Mouse (Mus musculus): Measurements from ENCODE around the gene Sat2. TPM values are rescaled to one million over a fixed set of nuclear protein-coding genes. Genes with fewer than 3 reads are reported as not detected.
"Not testable (repeated sequence)": the region's sequence is repeated elsewhere in the genome, so short reads cannot be mapped to it uniquely, and the experiment has no call there.

The Sat2 gene
- polyA plus RNA-seq, 1 experiment from 2014 or later: 17.4 TPM

DNA sequence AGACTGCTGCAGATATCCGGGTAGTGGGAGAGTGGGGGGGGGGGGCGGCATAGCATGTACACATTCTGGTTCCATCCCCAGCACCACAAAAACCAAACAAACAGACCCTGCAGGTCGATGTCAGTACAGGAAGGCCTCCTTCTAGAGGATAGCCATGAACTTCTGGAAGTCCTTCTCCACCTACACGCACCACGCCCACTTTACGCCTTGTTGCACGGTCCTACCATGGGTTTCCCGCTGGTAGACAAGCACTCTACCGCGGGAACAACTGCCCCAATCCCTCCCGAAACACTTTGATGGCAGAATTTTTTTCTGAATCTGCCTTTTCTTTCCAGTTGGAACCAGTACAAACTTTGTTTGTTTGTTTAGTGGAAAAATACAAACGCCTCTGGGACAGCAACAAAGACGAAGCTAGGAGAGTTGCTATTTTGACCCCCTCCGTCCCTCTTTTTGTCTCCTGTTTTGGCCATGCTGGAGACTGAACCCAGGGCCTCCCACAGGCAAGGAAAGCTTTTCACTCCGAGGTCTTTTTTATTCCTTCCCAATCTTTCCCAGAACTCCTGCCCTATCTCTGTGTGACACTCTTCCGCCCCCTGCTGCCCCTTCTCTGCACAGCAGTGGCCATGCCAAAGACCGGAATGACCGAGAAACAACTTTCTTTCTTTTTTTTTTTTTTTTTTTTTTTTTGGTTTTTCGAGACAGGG lies 8.1 kb upstream of the Sat2 start:
- Histone ChIP-seq H3K27me3 (replicated peaks) (0 out of 2 replicates have a peak, but pooled peaks cover 11% of the 10 kb centered on the region), H3K4me2 (peak overlapping the region; percentile 56), H3K4me3 (peak overlapping the region; percentile 14; the same call in 1 of the 2 replicates), H3K4me1 (replicated peaks) (peaks cover 11% of the 10 kb centered on the region), H3K27ac (ENCODE audit: poor library complexity, severe bottlenecking) (no peak overlapping the region), H3K36me3 (no peaks in the 10 kb centered on the region), H3K9me3 (replicated peaks) (no peaks in the 10 kb centered on the region), H3K9ac (peak overlapping the region; percentile 23; the same call in 1 of the 2 replicates)
- WGBS: 10% methylated on average over 19 of the region's 19 CpGs
- peak; percentile 48; the same call in 1 of the 2 replicates for ATAC-seq (ENCODE audit: insufficient number of reproducible peaks, low FRiP score)

GRCm38 (mm10) chr11:69614257-69614588 lies 7.6 kb upstream of the Sat2 start:
- 0 out of 2 replicates have a peak overlapping the region, but pooled peaks have one; percentile 14 for H3K4me3 ChIP-seq
- WGBS: 47% methylated on average over 11 of the region's 11 CpGs

GRCm38 (mm10) chr11:69616781-69617180 lies 5.0 kb upstream of the Sat2 start:
- H3K4me1 ChIP-seq (replicated peaks): peaks cover 18% of the 10 kb centered on the region
- no peak overlapping the region for H3K4me2 ChIP-seq
- H3K36me3 ChIP-seq: no peaks in the 10 kb centered on the region
- no peak for ATAC-seq (ENCODE audit: insufficient number of reproducible peaks, low FRiP score)
- H3K9ac ChIP-seq: peak overlapping the region; percentile 38; the same call in 1 of the 2 replicates
- no peak overlapping the region for H3K27ac ChIP-seq (ENCODE audit: poor library complexity, severe bottlenecking)
- H3K9me3 ChIP-seq (replicated peaks): no peaks in the 10 kb centered on the region
- no peak overlapping the region for H3K4me3 ChIP-seq
- WGBS: 40% methylated on average over 10 of the region's 10 CpGs
- H3K27me3 ChIP-seq (replicated peaks): 0 out of 2 replicates have a peak, but pooled peaks cover 11% of the 10 kb centered on the region

More at GRCm38 (mm10) chr11:69614257-69614588, 7.6 kb upstream of the Sat2 start:
- Histone ChIP-seq H3K4me1 (replicated peaks) (peaks cover 11% of the 10 kb centered on the region), H3K27me3 (replicated peaks) (0 out of 2 replicates have a peak, but pooled peaks cover 11% of the 10 kb centered on the region), H3K4me2 (peak overlapping the region; percentile 56)
- H3K9ac ChIP-seq; H3K27ac ChIP-seq (ENCODE audit: poor library complexity, severe bottlenecking); H3K36me3 ChIP-seq; H3K9me3 ChIP-seq (replicated peaks); ATAC-seq (ENCODE audit: insufficient number of reproducible peaks, low FRiP score): not testable (repeated sequence)

DNA sequence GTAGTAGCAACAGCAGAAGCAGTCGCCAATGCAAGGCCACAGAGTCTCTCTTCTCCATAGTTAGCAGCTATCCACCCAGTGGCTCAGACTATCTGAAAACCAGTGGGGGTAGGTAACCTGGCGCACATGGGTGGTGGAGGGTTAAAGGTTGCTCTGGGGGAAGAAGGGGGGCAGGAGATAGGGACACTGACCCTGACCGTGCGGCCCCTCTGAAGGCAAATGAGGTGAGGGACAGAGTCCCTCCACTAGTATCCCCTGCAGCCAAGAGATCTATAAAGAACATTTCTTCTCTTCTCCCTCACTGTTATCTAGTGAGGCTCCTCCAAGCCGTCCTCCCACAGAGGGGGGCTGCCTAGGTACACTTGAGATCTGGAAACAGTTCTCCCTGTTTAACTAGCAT lies 4.0 kb upstream of the Sat2 start, which contains the start of gene Shbg:
Shbg (minus strand) TSS at position 101 of the 400 bp plus-strand sequence.
- Histone ChIP-seq H3K4me2 (no peak within 1 kb of the TSS), H3K9me3 (replicated peaks) (no peaks in the 10 kb centered on the region), H3K4me3 (no peak within 1 kb of the TSS), H3K27me3 (replicated peaks) (0 out of 2 replicates have a peak, but pooled peaks cover 11% of the 10 kb centered on the region), H3K36me3 (no peaks in the 10 kb centered on the region), H3K4me1 (replicated peaks) (peaks cover 23% of the 10 kb centered on the region), H3K9ac (peak within 1 kb of the TSS; percentile 38; the same call in 1 of the 2 replicates), H3K27ac (ENCODE audit: poor library complexity, severe bottlenecking) (no peak within 1 kb of the TSS)
- WGBS: 52% methylated on average over 5 of the region's 5 CpGs
- ATAC-seq (ENCODE audit: insufficient number of reproducible peaks, low FRiP score): no peak

DNA sequence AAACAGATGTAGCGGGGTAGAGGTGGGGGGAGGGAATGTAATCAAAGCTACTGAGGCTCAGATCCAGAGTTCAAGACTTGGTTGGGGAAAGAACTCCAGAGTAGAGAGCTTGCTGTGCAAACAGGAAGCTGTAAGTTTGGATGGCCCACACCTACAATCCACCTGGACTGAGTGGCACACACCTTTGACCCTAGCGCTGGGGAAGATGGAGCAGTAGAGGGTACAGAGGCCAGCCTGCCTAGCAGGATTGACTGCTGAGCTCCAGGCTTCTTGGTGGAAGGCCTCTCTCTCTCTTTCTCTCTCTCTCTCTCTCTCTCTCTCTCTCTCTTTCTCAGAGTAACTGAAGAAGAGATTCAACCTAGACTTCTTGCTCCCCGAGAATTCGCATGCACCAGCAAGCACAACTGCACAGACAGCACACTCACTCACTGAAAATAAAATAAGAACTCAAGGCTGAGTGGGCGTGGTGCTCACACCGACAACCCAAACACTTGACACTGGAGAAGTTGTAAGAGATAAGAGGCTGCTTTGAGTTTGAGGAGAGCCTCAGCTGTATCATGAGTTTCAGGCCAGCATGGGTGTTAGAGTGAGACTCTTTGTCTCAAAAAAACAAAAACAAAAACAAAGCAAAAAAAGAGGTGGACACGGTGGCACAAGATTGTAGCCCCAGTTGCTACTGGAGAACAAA lies 1.3 kb upstream of the Sat2 start:
- Histone ChIP-seq H3K4me1 (replicated peaks) (peaks cover 17% of the 10 kb centered on the region), H3K27me3 (replicated peaks) (0 out of 2 replicates have a peak, but pooled peaks cover 9% of the 10 kb centered on the region), H3K36me3 (no peaks in the 10 kb centered on the region), H3K9ac (no peak overlapping the region), H3K27ac (ENCODE audit: poor library complexity, severe bottlenecking) (no peak overlapping the region), H3K4me2 (no peak overlapping the region), H3K9me3 (replicated peaks) (no peaks in the 10 kb centered on the region), H3K4me3 (no peak overlapping the region)
- 56% methylated on average over 7 of the region's 7 CpGs for WGBS
- peak; percentile 43; the same call in 1 of the 2 replicates for ATAC-seq (ENCODE audit: insufficient number of reproducible peaks, low FRiP score)

DNA sequence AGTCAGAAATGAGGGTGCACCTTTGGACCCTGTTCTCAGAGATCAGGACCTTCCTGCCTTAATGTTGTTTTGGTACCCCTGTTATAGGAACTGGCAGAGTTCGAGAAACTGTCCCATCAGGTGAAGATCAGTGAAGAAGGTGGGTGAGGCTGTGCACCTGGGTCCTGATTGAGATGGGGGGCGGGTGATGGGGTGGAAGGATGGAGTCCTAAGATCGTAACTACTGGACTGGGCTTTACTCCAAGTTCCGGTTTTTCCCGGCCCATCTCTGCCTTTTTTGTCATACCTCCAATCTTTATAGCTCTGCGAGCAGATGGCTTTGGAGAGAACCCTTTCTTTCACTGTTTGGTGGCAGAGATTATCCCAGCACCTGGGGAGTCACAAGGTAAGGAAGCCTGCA lies 582 bp downstream of the Sat2 start:
- no peaks in the 10 kb centered on the region for H3K36me3 ChIP-seq
- H3K9me3 ChIP-seq (replicated peaks): no peaks in the 10 kb centered on the region
- 37% methylated on average over 6 of the region's 6 CpGs for WGBS
- H3K27me3 ChIP-seq (replicated peaks): 0 out of 2 replicates have a peak, but pooled peaks cover 5% of the 10 kb centered on the region
- no peak; the same call in 1 of the 2 replicates for ATAC-seq (ENCODE audit: insufficient number of reproducible peaks, low FRiP score)
- H3K4me3 ChIP-seq: peak overlapping the region; percentile 64
- peak overlapping the region; percentile 81 for H3K9ac ChIP-seq
- H3K4me1 ChIP-seq (replicated peaks): peaks cover 17% of the 10 kb centered on the region
- peak overlapping the region; percentile 86 for H3K4me2 ChIP-seq
- peak overlapping the region; percentile 59; the same call in 1 of the 2 replicates for H3K27ac ChIP-seq (ENCODE audit: poor library complexity, severe bottlenecking)

DNA sequence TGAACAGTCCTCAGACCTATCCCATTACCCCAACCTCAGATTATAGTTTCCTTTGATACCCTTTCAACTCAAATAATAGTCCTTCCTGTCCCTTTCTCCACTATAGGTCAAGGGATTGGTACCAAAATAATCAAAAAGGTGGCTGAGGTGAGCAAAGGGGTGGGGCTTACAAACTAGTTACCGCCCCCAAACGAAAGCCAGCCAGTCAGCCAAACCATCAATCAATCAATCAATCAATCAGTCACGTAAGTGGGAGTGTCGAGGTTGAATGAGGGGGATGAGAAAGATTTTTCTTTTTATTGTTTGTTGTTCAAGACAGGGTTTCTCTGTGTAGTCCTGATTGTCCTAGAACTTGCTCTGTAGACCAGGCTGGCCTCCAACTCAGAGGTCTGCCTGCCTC lies 1.2 kb downstream of the Sat2 start:
- peaks cover 13% of the 10 kb centered on the region for H3K4me1 ChIP-seq (replicated peaks)
- H3K4me3 ChIP-seq: peak overlapping the region; percentile 64; the same call in 1 of the 2 replicates
- no peak for ATAC-seq (ENCODE audit: insufficient number of reproducible peaks, low FRiP score)
- H3K4me2 ChIP-seq: peak overlapping the region; percentile 86
- no peaks in the 10 kb centered on the region for H3K9me3 ChIP-seq (replicated peaks)
- WGBS: 78% methylated on average over 4 of the region's 4 CpGs
- H3K36me3 ChIP-seq: no peaks in the 10 kb centered on the region
- no peak overlapping the region for H3K27ac ChIP-seq (ENCODE audit: poor library complexity, severe bottlenecking)
- no peaks in the 10 kb centered on the region for H3K27me3 ChIP-seq (replicated peaks)
- H3K9ac ChIP-seq: no peak overlapping the region

- WGBS: 77% methylated on average over 2 of the region's 2 CpGs
- not testable (repeated sequence) for H3K9me3 ChIP-seq (replicated peaks); ATAC-seq (ENCODE audit: insufficient number of reproducible peaks, low FRiP score); H3K4me2 ChIP-seq; H3K36me3 ChIP-seq; H3K9ac ChIP-seq; H3K27me3 ChIP-seq (replicated peaks); H3K4me3 ChIP-seq; H3K27ac ChIP-seq (ENCODE audit: poor library complexity, severe bottlenecking)
- H3K4me1 ChIP-seq (replicated peaks): peaks cover 15% of the 10 kb centered on the region
Observed at GRCm38 (mm10) chr11:69624339-69624738, 2.5 kb downstream of the Sat2 start.

GRCm38 (mm10) chr11:69628286-69628685 lies 6.5 kb downstream of the Sat2 start:
- Histone ChIP-seq H3K9me3 (replicated peaks) (no peaks in the 10 kb centered on the region), H3K27ac (ENCODE audit: poor library complexity, severe bottlenecking) (no peak overlapping the region), H3K36me3 (no peaks in the 10 kb centered on the region), H3K4me1 (replicated peaks) (0 out of 2 replicates have a peak, but pooled peaks cover 3% of the 10 kb centered on the region), H3K9ac (no peak overlapping the region), H3K27me3 (replicated peaks) (no peaks in the 10 kb centered on the region), H3K4me3 (no peak overlapping the region), H3K4me2 (no peak overlapping the region)
- WGBS: 37% methylated on average over 6 of the region's 6 CpGs
- ATAC-seq (ENCODE audit: insufficient number of reproducible peaks, low FRiP score): no peak

GRCm38 (mm10) chr11:69629802-69630201 lies 8.0 kb downstream of the Sat2 start:
- H3K9ac ChIP-seq: no peak overlapping the region
- H3K27ac ChIP-seq (ENCODE audit: poor library complexity, severe bottlenecking): no peak overlapping the region
- H3K27me3 ChIP-seq (replicated peaks): no peaks in the 10 kb centered on the region
- no peak for ATAC-seq (ENCODE audit: insufficient number of reproducible peaks, low FRiP score)
- H3K9me3 ChIP-seq (replicated peaks): no peaks in the 10 kb centered on the region
- H3K36me3 ChIP-seq: no peaks in the 10 kb centered on the region
- no peak overlapping the region for H3K4me3 ChIP-seq
- 63% methylated on average over 1 of the region's 1 CpGs for WGBS
- peaks cover 14% of the 10 kb centered on the region for H3K4me1 ChIP-seq (replicated peaks)
- no peak overlapping the region for H3K4me2 ChIP-seq

All from heart, embryonic 12.5 days (tissue).